Comparison of ENCODE assay signal across 7 mouse cellular contexts in genomic region chr3:104758406-104758805, GRCm38 (mm10). TPM values are rescaled to one million over a fixed set of nuclear protein-coding genes. Genes with fewer than 3 reads are reported as not detected.
DNase-seq lines count a peak whose midpoint lies in the region; ATAC-seq lines count a peak whose summit lies in the region.

No protein-coding gene starts in this region.

- peak overlapping the region; percentile 59 for H3K9ac ChIP-seq in limb, embryonic 11.5 days (ENCODE audit: low read length)
- no peak overlapping the region; the same call in 1 of the 2 replicates for H3K9ac ChIP-seq in midbrain, embryonic 12.5 days (replicated peaks)

- peak overlapping the region; percentile 26 for H3K4me3 ChIP-seq in limb, embryonic 11.5 days (ENCODE audit: low read depth, low read length)
- H3K4me3 ChIP-seq in midbrain, embryonic 12.5 days, result peak overlapping the region; percentile 39

- no peaks in the 10 kb centered on the region for H3K36me3 ChIP-seq in limb, embryonic 11.5 days (ENCODE audit: control insufficient read depth, insufficient read depth, low read length)
- no peaks in the 10 kb centered on the region for H3K36me3 ChIP-seq in midbrain, embryonic 12.5 days

- peak; percentile 48 for ATAC-seq in inflammation-experienced regulatory T-cells, adult 6 months
- ATAC-seq in limb, embryonic 11.5 days (ENCODE audit: insufficient number of reproducible peaks, low FRiP score, low TSS enrichment, low read depth), result peak; percentile 75; the same call in 1 of the 2 replicates
- peak; percentile 86 for ATAC-seq in midbrain, embryonic 12.5 days (ENCODE audit: low FRiP score, low read depth)

- intact Hi-C loops in gastrocnemius, postnatal 36 days (cut with DNase I), result no loop called here

- H3K9me3 ChIP-seq in limb, embryonic 11.5 days (ENCODE audit: control insufficient read depth, low read length), result no peaks in the 10 kb centered on the region
- no peaks in the 10 kb centered on the region for H3K9me3 ChIP-seq in midbrain, embryonic 12.5 days

- peak overlapping the region; percentile 47 for H3K4me2 ChIP-seq in limb, embryonic 11.5 days (ENCODE audit: low read depth, severe bottlenecking)
- peak overlapping the region; percentile 65 for H3K4me2 ChIP-seq in midbrain, embryonic 12.5 days (replicated peaks)

- no peaks in the 10 kb centered on the region for H3K27me3 ChIP-seq in limb, embryonic 11.5 days (ENCODE audit: control insufficient read depth, insufficient read depth, low read length)
- peaks cover 36% of the 10 kb centered on the region for H3K27me3 ChIP-seq in midbrain, embryonic 12.5 days

- 2% methylated on average over 27 of the region's 27 CpGs for WGBS in limb, embryonic 11.5 days
- WGBS in midbrain, embryonic 12.5 days, result 1% methylated on average over 27 of the region's 27 CpGs

- no peak overlapping the region for H3K27ac ChIP-seq in limb, embryonic 11.5 days (replicated peaks; ENCODE audit: low read depth, low read length)
- no peak overlapping the region for H3K27ac ChIP-seq in midbrain, embryonic 12.5 days (replicated peaks)

- no peaks in the 10 kb centered on the region for H3K4me1 ChIP-seq in limb, embryonic 11.5 days (ENCODE audit: control insufficient read depth, insufficient read depth, low read length)
- H3K4me1 ChIP-seq in midbrain, embryonic 12.5 days, result no peaks in the 10 kb centered on the region

- DNase-seq in adrenal gland, postnatal 14 days, result peak; percentile 82
- DNase-seq in embryo, embryonic 11 days, result peak; percentile 92
- DNase-seq in gastrocnemius, postnatal 36 days, result peak; percentile 51 to 58
- peak; percentile 92 for DNase-seq in limb, embryonic 11.5 days (ENCODE audit: low spot score)
- peak; percentile 18 to 51 for DNase-seq in spleen, adult 18-20 months

RNA-seq across cellular contexts. Expression of gene Ppm1j, which starts 22.4 kb away (rescaled TPM):
- total RNA-seq in adrenal gland, postnatal 14 days (2021), result 5.7 and 10.0 TPM in 2 replicates
- total RNA-seq in gastrocnemius, postnatal 36 days (2021), result 10 to 100 TPM; 30.5 to 40.0 TPM
- 10 to 100 TPM; 19.0 to 23.8 (median 22.1) TPM for polyA plus RNA-seq in inflammation-experienced regulatory T-cells, adult 6 months (2017; shearing (Covaris generic))
- polyA plus RNA-seq in limb, embryonic 11.5 days (2014; fragmentation: Nextera tagmentation; extraction: Ambion mirVana), result 1.3 and 1.8 TPM in 2 replicates
- 0.66 and 0.86 TPM in 2 replicates for polyA plus RNA-seq in midbrain, embryonic 12.5 days (2016; fragmentation: Nextera tagmentation; extraction: Ambion mirVana)

RNA-seq across cellular contexts. Expression of gene Fam19a3, which starts 23.2 kb away (rescaled TPM):
- 0.90 and 1.9 TPM in 2 replicates for total RNA-seq in adrenal gland, postnatal 14 days (2021)
- 1 to 10 TPM; 3.9 to 4.4 TPM for total RNA-seq in gastrocnemius, postnatal 36 days (2021)
- 1 to 10 TPM in 1 of 3 experiments, under 1 TPM in 2; 0.40 to 1.5 (median 0.50) TPM for polyA plus RNA-seq in inflammation-experienced regulatory T-cells, adult 6 months (2017; shearing (Covaris generic))
- 0.29 and 0.30 TPM in 2 replicates for polyA plus RNA-seq in limb, embryonic 11.5 days (2014; fragmentation: Nextera tagmentation; extraction: Ambion mirVana)
- polyA plus RNA-seq in midbrain, embryonic 12.5 days (2016; fragmentation: Nextera tagmentation; extraction: Ambion mirVana), result not detected in 2 replicates

RNA-seq across cellular contexts. Expression of gene Rhoc, which starts 29.8 kb away (rescaled TPM):
- total RNA-seq in adrenal gland, postnatal 14 days (2021), result 136 and 141 TPM in 2 replicates
- total RNA-seq in gastrocnemius, postnatal 36 days (2021), result 10 to 100 TPM; 31.8 to 39.4 TPM
- polyA plus RNA-seq in inflammation-experienced regulatory T-cells, adult 6 months (2017; shearing (Covaris generic)), result 10 to 100 TPM in 1 of 3 experiments, 1 to 10 TPM in 2; 1.2 to 14.7 (median 2.5) TPM
- polyA plus RNA-seq in limb, embryonic 11.5 days (2014; fragmentation: Nextera tagmentation; extraction: Ambion mirVana), result 146 and 160 TPM in 2 replicates
- 69.3 and 78.9 TPM in 2 replicates for polyA plus RNA-seq in midbrain, embryonic 12.5 days (2016; fragmentation: Nextera tagmentation; extraction: Ambion mirVana)

RNA-seq across cellular contexts. Expression of gene Mov10, which starts 60.0 kb away (rescaled TPM):
- total RNA-seq in adrenal gland, postnatal 14 days (2021), result 17.8 and 18.4 TPM in 2 replicates
- 1 to 10 TPM; 1.3 to 1.7 TPM for total RNA-seq in gastrocnemius, postnatal 36 days (2021)
- 10 to 100 TPM; 24.0 to 29.1 (median 26.9) TPM for polyA plus RNA-seq in inflammation-experienced regulatory T-cells, adult 6 months (2017; shearing (Covaris generic))
- 61.4 and 62.3 TPM in 2 replicates for polyA plus RNA-seq in limb, embryonic 11.5 days (2014; fragmentation: Nextera tagmentation; extraction: Ambion mirVana)
- 14.6 and 15.2 TPM in 2 replicates for polyA plus RNA-seq in midbrain, embryonic 12.5 days (2016; fragmentation: Nextera tagmentation; extraction: Ambion mirVana)

Comparison
In these comparisons a context has a peak if more than half of its experiments do, and no peak if none do; other contexts are left out.
1. DNase-seq: peak in every context shown above with its lines; median percentile 92 in embryo, embryonic 11 days; 92 in limb, embryonic 11.5 days; 82 in adrenal gland, postnatal 14 days; 54 in gastrocnemius, postnatal 36 days; 34 in spleen, adult 18-20 months.